Mouse (Mus musculus): ENCODE data around the gene AI661453. TPM values are rescaled to one million over a fixed set of nuclear protein-coding genes. Genes with fewer than 3 reads are reported as not detected.
"Not testable (repeated sequence)": the region's sequence is repeated elsewhere in the genome, so short reads cannot be mapped to it uniquely, and the experiment has no call there.

Gene AI661453
- polyA plus RNA-seq, 1 experiment from 2014 or later, result 0.55 TPM

GRCm38 (mm10) chr17:47484241-47484921, 48.0 kb downstream of the AI661453 start:
- ATAC-seq (ENCODE audit: insufficient number of reproducible peaks, insufficient read depth, low FRiP score, low TSS enrichment, low read depth), result 0 out of 2 replicates have a peak, but pooled peaks have one; percentile 12

GRCm38 (mm10) chr17:47484993-47485392, 48.6 kb downstream of the AI661453 start:
- peak overlapping the region; percentile 57 for H3K27ac ChIP-seq
- WGBS, result 12% methylated on average over 3 of the region's 3 CpGs

More at GRCm38 (mm10) chr17:47484241-47484921, 48.0 kb downstream of the AI661453 start:
- 38% methylated on average over 1 of the region's 1 CpGs for WGBS
- Histone ChIP-seq H3K27me3 (no peaks in the 10 kb centered on the region), H3K27ac (peak overlapping the region; percentile 57), H3K4me3 (replicated peaks) (no peak overlapping the region), H3K4me2 (no peak overlapping the region), H3K9me3 (no peaks in the 10 kb centered on the region), H3K36me3 (peaks cover 21% of the 10 kb centered on the region), H3K4me1 (replicated peaks) (peaks cover 16% of the 10 kb centered on the region), H3K9ac (replicated peaks) (no peak overlapping the region)

DNA sequence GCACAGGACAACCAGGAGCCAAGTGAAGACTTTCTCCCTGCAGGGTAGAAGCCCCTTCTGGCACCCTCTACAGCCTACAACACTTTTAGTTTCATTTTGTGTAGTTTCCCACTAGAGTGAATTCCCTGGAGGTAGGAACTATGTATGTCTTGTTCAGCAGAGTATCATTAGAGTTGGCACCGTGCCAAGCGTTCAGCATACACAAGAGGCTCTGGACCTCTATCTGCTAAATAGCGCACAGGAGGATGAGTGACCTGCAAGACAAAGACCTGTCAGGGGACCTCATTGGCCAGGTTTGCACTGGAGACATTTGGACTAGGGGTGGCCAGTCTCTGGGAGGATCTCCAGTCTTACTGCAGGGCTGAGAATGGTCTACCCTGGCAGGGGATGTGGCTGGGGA, 49.4 kb downstream of the AI661453 start:
- H3K4me2 ChIP-seq, result no peak overlapping the region
- peaks cover 35% of the 10 kb centered on the region for H3K36me3 ChIP-seq
- ATAC-seq (ENCODE audit: insufficient number of reproducible peaks, insufficient read depth, low FRiP score, low TSS enrichment, low read depth), result no peak
- no peaks in the 10 kb centered on the region for H3K27me3 ChIP-seq
- 0 out of 2 replicates have a peak overlapping the region, but pooled peaks have one; percentile 29 for H3K27ac ChIP-seq
- H3K9me3 ChIP-seq, result no peaks in the 10 kb centered on the region
- 82% methylated on average over 3 of the region's 3 CpGs for WGBS
- H3K4me1 ChIP-seq (replicated peaks), result peaks cover 16% of the 10 kb centered on the region
- H3K4me3 ChIP-seq (replicated peaks), result no peak overlapping the region
- H3K9ac ChIP-seq (replicated peaks), result no peak overlapping the region

More at GRCm38 (mm10) chr17:47484993-47485392, 48.6 kb downstream of the AI661453 start:
- peaks cover 16% of the 10 kb centered on the region for H3K4me1 ChIP-seq (replicated peaks)
- H3K9ac ChIP-seq (replicated peaks), result no peak overlapping the region
- peaks cover 27% of the 10 kb centered on the region for H3K36me3 ChIP-seq
- no peak overlapping the region for H3K4me2 ChIP-seq
- H3K27me3 ChIP-seq, result no peaks in the 10 kb centered on the region
- no peaks in the 10 kb centered on the region for H3K9me3 ChIP-seq
- ATAC-seq (ENCODE audit: insufficient number of reproducible peaks, insufficient read depth, low FRiP score, low TSS enrichment, low read depth), result no peak
- H3K4me3 ChIP-seq (replicated peaks), result no peak overlapping the region

DNA sequence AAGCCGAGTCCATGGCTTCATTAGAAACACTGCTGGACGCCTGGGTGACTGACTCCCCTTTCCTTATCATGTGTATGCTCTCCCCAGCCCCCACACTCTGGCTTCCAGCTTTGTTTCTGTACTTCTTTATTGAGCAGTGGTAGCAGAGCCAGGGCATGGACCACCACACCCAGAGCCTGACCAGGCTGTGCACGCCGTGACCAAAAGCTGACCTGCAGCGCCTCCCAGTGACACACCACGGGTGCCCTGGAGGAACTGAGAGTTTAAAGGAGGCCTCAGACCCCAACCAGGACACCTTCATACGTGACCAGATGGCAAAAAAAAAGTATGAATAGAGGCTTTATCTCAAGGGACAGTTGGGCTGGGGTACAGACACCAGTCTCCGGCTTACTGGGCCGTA, 54.4 kb downstream of the AI661453 start:
- no peak overlapping the region for H3K27ac ChIP-seq
- no peak overlapping the region for H3K4me2 ChIP-seq
- no peak overlapping the region for H3K9ac ChIP-seq (replicated peaks)
- 87% methylated on average over 9 of the region's 9 CpGs for WGBS
- no peaks in the 10 kb centered on the region for H3K9me3 ChIP-seq
- no peaks in the 10 kb centered on the region for H3K27me3 ChIP-seq
- H3K4me1 ChIP-seq (replicated peaks), result no peaks in the 10 kb centered on the region
- peaks cover 85% of the 10 kb centered on the region for H3K36me3 ChIP-seq
- H3K4me3 ChIP-seq (replicated peaks), result no peak overlapping the region
- ATAC-seq (ENCODE audit: insufficient number of reproducible peaks, insufficient read depth, low FRiP score, low TSS enrichment, low read depth), result no peak

- Histone ChIP-seq H3K36me3 (peaks cover 93% of the 10 kb centered on the region), H3K27me3 (no peaks in the 10 kb centered on the region), H3K9ac (replicated peaks) (no peak overlapping the region), H3K27ac (no peak overlapping the region), H3K9me3 (no peaks in the 10 kb centered on the region), H3K4me1 (replicated peaks) (no peaks in the 10 kb centered on the region), H3K4me2 (no peak overlapping the region), H3K4me3 (replicated peaks) (no peak overlapping the region)
- WGBS, result 85% methylated on average over 6 of the region's 6 CpGs
- ATAC-seq (ENCODE audit: insufficient number of reproducible peaks, insufficient read depth, low FRiP score, low TSS enrichment, low read depth), result no peak
Measured at GRCm38 (mm10) chr17:47492731-47493130, 56.3 kb downstream of the AI661453 start.

GRCm38 (mm10) chr17:47493653-47494052, 57.2 kb downstream of the AI661453 start:
- Histone ChIP-seq H3K9ac (replicated peaks) (no peak overlapping the region), H3K9me3 (no peaks in the 10 kb centered on the region), H3K27me3 (no peaks in the 10 kb centered on the region), H3K36me3 (peaks cover 93% of the 10 kb centered on the region), H3K4me3 (replicated peaks) (no peak overlapping the region), H3K27ac (no peak overlapping the region), H3K4me1 (replicated peaks) (no peaks in the 10 kb centered on the region), H3K4me2 (no peak overlapping the region)
- no peak for ATAC-seq (ENCODE audit: insufficient number of reproducible peaks, insufficient read depth, low FRiP score, low TSS enrichment, low read depth)
- WGBS, result 86% methylated on average over 6 of the region's 6 CpGs

DNA sequence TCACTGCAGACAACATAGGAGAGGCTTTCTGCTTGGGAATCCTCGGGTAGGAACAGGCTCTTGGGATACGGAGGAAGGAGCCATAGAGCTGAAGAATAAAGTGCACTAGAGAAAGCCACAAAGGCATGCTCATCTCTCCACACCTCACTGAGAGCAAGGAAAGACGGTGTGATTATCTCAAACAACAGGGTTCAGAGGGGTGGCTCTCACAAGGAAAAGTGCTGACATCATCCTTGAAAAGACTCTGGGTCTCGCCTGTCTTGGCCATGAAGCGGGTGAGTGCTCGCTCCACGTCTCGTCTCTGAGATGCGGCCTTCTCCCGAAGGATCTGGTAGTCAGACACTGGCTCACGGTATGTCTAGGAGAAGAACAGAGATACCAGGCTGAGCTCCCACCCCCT, 57.7 kb downstream of the AI661453 start:
- Histone ChIP-seq H3K4me3 (replicated peaks) (no peak overlapping the region), H3K9ac (replicated peaks) (no peak overlapping the region), H3K36me3 (peaks cover 92% of the 10 kb centered on the region), H3K4me1 (replicated peaks) (no peaks in the 10 kb centered on the region), H3K27ac (no peak overlapping the region), H3K4me2 (no peak overlapping the region), H3K9me3 (no peaks in the 10 kb centered on the region), H3K27me3 (no peaks in the 10 kb centered on the region)
- 90% methylated on average over 11 of the region's 11 CpGs for WGBS
- ATAC-seq (ENCODE audit: insufficient number of reproducible peaks, insufficient read depth, low FRiP score, low TSS enrichment, low read depth), result no peak

DNA sequence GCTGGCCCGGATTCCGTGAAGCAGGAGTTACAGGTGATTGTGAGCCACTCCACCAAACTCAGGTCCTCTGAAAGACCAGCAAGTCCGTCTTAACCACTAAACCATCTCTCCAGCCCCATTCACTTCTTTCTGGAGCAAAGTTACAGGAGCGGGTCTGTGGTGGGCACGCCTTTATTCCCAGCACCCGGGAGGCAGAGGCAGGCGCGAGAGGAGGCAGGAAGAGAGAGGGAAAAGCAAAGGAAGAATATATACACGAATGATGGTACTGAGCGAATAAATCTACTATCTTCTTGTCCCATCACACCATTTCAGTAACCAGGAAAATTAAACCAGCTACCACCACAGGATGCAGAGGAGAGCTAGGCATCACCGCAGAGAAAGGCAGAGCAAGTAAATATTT, 65.1 kb downstream of the AI661453 start:
- Histone ChIP-seq H3K27me3 (no peaks in the 10 kb centered on the region), H3K4me1 (replicated peaks) (peaks cover 32% of the 10 kb centered on the region), H3K9ac (replicated peaks) (peak overlapping the region; percentile 74), H3K4me2 (peak overlapping the region; percentile 84), H3K4me3 (replicated peaks) (peak overlapping the region; percentile 65), H3K36me3 (peaks cover 33% of the 10 kb centered on the region), H3K27ac (0 out of 2 replicates have a peak overlapping the region, but pooled peaks have one; percentile 75), H3K9me3 (no peaks in the 10 kb centered on the region)
- ATAC-seq (ENCODE audit: insufficient number of reproducible peaks, insufficient read depth, low FRiP score, low TSS enrichment, low read depth), result no peak
- WGBS, result 6% methylated on average over 11 of the region's 11 CpGs

- Histone ChIP-seq H3K36me3 (peaks cover 28% of the 10 kb centered on the region), H3K9ac (replicated peaks) (peak within 1 kb of the TSS; percentile 74), H3K27ac (peak within 1 kb of the TSS; percentile 75; the same call in 1 of the 2 replicates), H3K27me3 (no peaks in the 10 kb centered on the region), H3K4me2 (peak within 1 kb of the TSS; percentile 84), H3K4me3 (replicated peaks) (peak within 1 kb of the TSS; percentile 65), H3K4me1 (replicated peaks) (peaks cover 32% of the 10 kb centered on the region), H3K9me3 (no peaks in the 10 kb centered on the region)
- 3% methylated on average over 40 of the region's 40 CpGs for WGBS
- ATAC-seq (ENCODE audit: insufficient number of reproducible peaks, insufficient read depth, low FRiP score, low TSS enrichment, low read depth), result peak; percentile 91
Measured at GRCm38 (mm10) chr17:47501946-47502706, 65.7 kb downstream of the AI661453 start, which contains the start of gene Taf8. Gene Taf8, minus strand, starts transcription at chr17:47502292.

GRCm38 (mm10) chr17:47502707-47503045, 66.3 kb downstream of the AI661453 start:
- Histone ChIP-seq H3K4me2 (peak overlapping the region; percentile 84; the same call in 1 of the 2 replicates), H3K4me1 (replicated peaks) (peaks cover 35% of the 10 kb centered on the region), H3K4me3 (replicated peaks) (peak overlapping the region; percentile 65; the same call in 1 of the 2 replicates), H3K36me3 (peaks cover 25% of the 10 kb centered on the region)
- not testable (repeated sequence) for H3K9ac ChIP-seq (replicated peaks); H3K27ac ChIP-seq; H3K27me3 ChIP-seq; ATAC-seq (ENCODE audit: insufficient number of reproducible peaks, insufficient read depth, low FRiP score, low TSS enrichment, low read depth); H3K9me3 ChIP-seq
- 83% methylated on average over 6 of the region's 6 CpGs for WGBS

DNA sequence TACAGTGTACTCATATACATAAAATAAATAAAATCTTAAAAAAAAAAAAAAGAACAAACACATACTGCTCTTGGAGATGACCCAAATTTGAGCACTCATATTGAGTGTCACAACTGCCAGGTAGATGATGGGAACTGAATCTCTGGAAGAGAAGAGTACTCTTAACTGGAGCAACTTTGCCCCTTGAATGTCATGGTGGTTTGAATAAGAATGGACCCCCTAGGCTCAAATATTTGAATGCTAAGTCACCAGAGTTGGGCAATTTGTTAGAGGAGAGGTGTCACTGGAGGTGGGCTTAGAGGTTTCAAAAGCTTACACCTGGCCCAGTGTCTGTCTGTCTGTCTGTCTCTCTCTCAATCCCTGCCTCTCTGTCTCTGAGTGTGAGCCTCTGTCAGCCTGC, 67.3 kb downstream of the AI661453 start:
- Histone ChIP-seq H3K9me3 (no peaks in the 10 kb centered on the region), H3K4me2 (no peak overlapping the region), H3K4me3 (replicated peaks) (no peak overlapping the region), H3K27me3 (no peaks in the 10 kb centered on the region), H3K36me3 (peaks cover 17% of the 10 kb centered on the region), H3K9ac (replicated peaks) (no peak overlapping the region), H3K27ac (no peak overlapping the region), H3K4me1 (replicated peaks) (peaks cover 43% of the 10 kb centered on the region)
- ATAC-seq (ENCODE audit: insufficient number of reproducible peaks, insufficient read depth, low FRiP score, low TSS enrichment, low read depth), result no peak
